Mouse (Mus musculus) bone marrow macrophage, adult 2 months (primary cell): ENCODE results near the gene Inpp5a.

Experiments
- CTCF ChIP-seq: IDR thresholded peaks from 2 replicates; pipeline ENCODE4 v1.5.1; 2012; ENCODE audit warnings: low read depth, mild to moderate bottlenecking, low read length, moderate library complexity
- POLR2A ChIP-seq: IDR thresholded peaks from 2 replicates; pipeline ENCODE4 v1.6.1; 2012; ENCODE audit warnings: mild to moderate bottlenecking, low read depth, low read length, borderline replicate concordance

DNA sequence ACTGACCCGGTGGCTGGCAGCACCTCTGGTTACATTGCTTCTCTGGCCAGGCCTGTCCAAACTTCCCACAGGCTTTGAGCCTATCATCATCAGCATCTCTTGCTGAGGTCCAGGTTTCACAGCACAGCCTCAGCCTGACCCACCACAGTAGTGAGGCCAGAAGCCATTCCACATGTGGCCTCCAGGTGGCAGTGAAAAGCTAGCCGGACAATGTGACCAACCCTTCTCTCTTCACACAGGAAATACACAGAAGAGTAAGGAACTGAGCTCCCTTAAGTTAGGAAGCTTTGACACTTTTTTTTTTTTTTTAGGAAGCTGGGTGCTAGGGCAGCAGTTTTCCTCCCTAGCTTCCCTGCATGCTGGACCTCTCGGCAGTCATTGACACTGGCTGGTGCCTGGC lies 201.4 kb downstream of the Inpp5a start:
- TF ChIP-seq CTCF (no peak), POLR2A (no peak)
